Mouse (Mus musculus): Measurements from ENCODE around the gene Pax3. TPM values are rescaled to one million over a fixed set of nuclear protein-coding genes. Genes with fewer than 3 reads are reported as not detected.

The Pax3 gene
- 79.9 and 82.3 TPM in 2 replicates for polyA plus RNA-seq (2015; fragmentation: Nextera tagmentation; extraction: Ambion mirVana)

- peak within 1 kb of the TSS; percentile 74 for H3K4me3 ChIP-seq
- H3K9ac ChIP-seq = peak within 1 kb of the TSS; percentile 95
- no peaks in the 10 kb centered on the region for H3K9me3 ChIP-seq
- peaks cover 66% of the 10 kb centered on the region for H3K27me3 ChIP-seq
- ATAC-seq (ENCODE audit: insufficient number of reproducible peaks, insufficient read depth, low FRiP score, low TSS enrichment, low read depth) = peak; percentile 72; the same call in 1 of the 2 replicates
- peak within 1 kb of the TSS; percentile 98 for H3K27ac ChIP-seq
- peak within 1 kb of the TSS; percentile 84 for H3K4me2 ChIP-seq
- WGBS = under 1% methylated on average over 37 of the region's 37 CpGs
- 0 out of 2 replicates have a peak, but pooled peaks cover 4% of the 10 kb centered on the region for H3K36me3 ChIP-seq
- peaks cover 52% of the 10 kb centered on the region for H3K4me1 ChIP-seq
Observed at GRCm38 (mm10) chr1:78196751-78197311, at the start of gene Pax3. Gene Pax3 (minus strand): TSS chr1:78197134.

- 57% methylated on average over 5 of the region's 5 CpGs for WGBS
- Histone ChIP-seq H3K9ac (no peak overlapping the region), H3K27me3 (0 out of 2 replicates have a peak, but pooled peaks cover 5% of the 10 kb centered on the region)
Observed at GRCm38 (mm10) chr1:78234306-78234705, 37.4 kb upstream of the Pax3 start.

GRCm38 (mm10) chr1:78231901-78232546 lies 35.1 kb upstream of the Pax3 start:
- Histone ChIP-seq H3K4me1 (peaks cover 22% of the 10 kb centered on the region), H3K36me3 (no peaks in the 10 kb centered on the region), H3K4me3 (no peak overlapping the region), H3K9me3 (no peaks in the 10 kb centered on the region), H3K27ac (peak overlapping the region; percentile 62; the same call in 1 of the 2 replicates), H3K4me2 (peak overlapping the region; percentile 14; the same call in 1 of the 2 replicates), H3K27me3 (0 out of 2 replicates have a peak, but pooled peaks cover 5% of the 10 kb centered on the region), H3K9ac (no peak overlapping the region)
- ATAC-seq (ENCODE audit: insufficient number of reproducible peaks, insufficient read depth, low FRiP score, low TSS enrichment, low read depth) = no peak
- 31% methylated on average over 10 of the region's 10 CpGs for WGBS

More at GRCm38 (mm10) chr1:78234306-78234705, 37.4 kb upstream of the Pax3 start:
- Histone ChIP-seq H3K4me1 (peaks cover 26% of the 10 kb centered on the region), H3K4me3 (no peak overlapping the region), H3K36me3 (no peaks in the 10 kb centered on the region), H3K9me3 (no peaks in the 10 kb centered on the region), H3K27ac (no peak overlapping the region), H3K4me2 (no peak overlapping the region)
- no peak for ATAC-seq (ENCODE audit: insufficient number of reproducible peaks, insufficient read depth, low FRiP score, low TSS enrichment, low read depth)

GRCm38 (mm10) chr1:78229801-78230200 lies 32.9 kb upstream of the Pax3 start:
- H3K27ac ChIP-seq = no peak overlapping the region
- ATAC-seq (ENCODE audit: insufficient number of reproducible peaks, insufficient read depth, low FRiP score, low TSS enrichment, low read depth) = no peak
- H3K4me2 ChIP-seq = no peak overlapping the region
- H3K4me1 ChIP-seq = peaks cover 20% of the 10 kb centered on the region
- 0 out of 2 replicates have a peak, but pooled peaks cover 5% of the 10 kb centered on the region for H3K27me3 ChIP-seq
- H3K9me3 ChIP-seq = no peaks in the 10 kb centered on the region
- H3K9ac ChIP-seq = no peak overlapping the region
- no peak overlapping the region for H3K4me3 ChIP-seq
- no peaks in the 10 kb centered on the region for H3K36me3 ChIP-seq

- no peak overlapping the region for H3K9ac ChIP-seq
- WGBS = 70% methylated on average over 5 of the region's 5 CpGs
- ATAC-seq (ENCODE audit: insufficient number of reproducible peaks, insufficient read depth, low FRiP score, low TSS enrichment, low read depth) = no peak
Observed at GRCm38 (mm10) chr1:78228771-78229170, 31.8 kb upstream of the Pax3 start.

GRCm38 (mm10) chr1:78218057-78218780 lies 21.3 kb upstream of the Pax3 start:
- H3K4me1 ChIP-seq = peaks cover 30% of the 10 kb centered on the region
- ATAC-seq (ENCODE audit: insufficient number of reproducible peaks, insufficient read depth, low FRiP score, low TSS enrichment, low read depth) = no peak
- peak overlapping the region; percentile 73 for H3K4me3 ChIP-seq
- H3K4me2 ChIP-seq = peak overlapping the region; percentile 92
- H3K9me3 ChIP-seq = no peaks in the 10 kb centered on the region
- H3K9ac ChIP-seq = peak overlapping the region; percentile 86
- H3K36me3 ChIP-seq = no peaks in the 10 kb centered on the region
- H3K27me3 ChIP-seq = peaks cover 66% of the 10 kb centered on the region
- peak overlapping the region; percentile 92; the same call in 1 of the 2 replicates for H3K27ac ChIP-seq
- WGBS = 3% methylated on average over 19 of the region's 19 CpGs

More at GRCm38 (mm10) chr1:78228771-78229170, 31.8 kb upstream of the Pax3 start:
- no peak overlapping the region for H3K27ac ChIP-seq
- no peaks in the 10 kb centered on the region for H3K36me3 ChIP-seq
- no peak overlapping the region for H3K4me2 ChIP-seq
- no peak overlapping the region for H3K4me3 ChIP-seq
- H3K9me3 ChIP-seq = no peaks in the 10 kb centered on the region
- H3K4me1 ChIP-seq = peaks cover 11% of the 10 kb centered on the region
- H3K27me3 ChIP-seq = peaks cover 4% of the 10 kb centered on the region; the same call in 1 of the 2 replicates

GRCm38 (mm10) chr1:78217151-78218034 lies 20.5 kb upstream of the Pax3 start:
- Histone ChIP-seq H3K4me1 (peaks cover 30% of the 10 kb centered on the region), H3K9me3 (no peaks in the 10 kb centered on the region), H3K9ac (peak overlapping the region; percentile 86), H3K36me3 (no peaks in the 10 kb centered on the region), H3K4me3 (peak overlapping the region; percentile 73), H3K4me2 (peak overlapping the region; percentile 92), H3K27ac (peak overlapping the region; percentile 92), H3K27me3 (peaks cover 74% of the 10 kb centered on the region)
- peak; percentile 65 for ATAC-seq (ENCODE audit: insufficient number of reproducible peaks, insufficient read depth, low FRiP score, low TSS enrichment, low read depth)
- under 1% methylated on average over 70 of the region's 79 CpGs for WGBS

GRCm38 (mm10) chr1:78216509-78217141 lies 19.7 kb upstream of the Pax3 start:
- peaks cover 82% of the 10 kb centered on the region for H3K27me3 ChIP-seq
- H3K4me1 ChIP-seq = peaks cover 30% of the 10 kb centered on the region
- H3K9me3 ChIP-seq = no peaks in the 10 kb centered on the region
- H3K27ac ChIP-seq = peak overlapping the region; percentile 92
- no peak for ATAC-seq (ENCODE audit: insufficient number of reproducible peaks, insufficient read depth, low FRiP score, low TSS enrichment, low read depth)
- H3K4me3 ChIP-seq = peak overlapping the region; percentile 73
- no peaks in the 10 kb centered on the region for H3K36me3 ChIP-seq
- H3K9ac ChIP-seq = peak overlapping the region; percentile 86
- H3K4me2 ChIP-seq = peak overlapping the region; percentile 92
- under 1% methylated on average over 69 of the region's 79 CpGs for WGBS

- H3K4me3 ChIP-seq = peak overlapping the region; percentile 73
Observed at GRCm38 (mm10) chr1:78215749-78216508, 19.0 kb upstream of the Pax3 start.

GRCm38 (mm10) chr1:78211041-78211440 lies 14.1 kb upstream of the Pax3 start:
- 8% methylated on average over 5 of the region's 5 CpGs for WGBS
- no peak for ATAC-seq (ENCODE audit: insufficient number of reproducible peaks, insufficient read depth, low FRiP score, low TSS enrichment, low read depth)
- H3K27me3 ChIP-seq = peaks cover 92% of the 10 kb centered on the region
- H3K27ac ChIP-seq = no peak overlapping the region
- H3K36me3 ChIP-seq = no peaks in the 10 kb centered on the region
- no peak overlapping the region for H3K4me3 ChIP-seq
- no peak overlapping the region for H3K9ac ChIP-seq
- H3K4me2 ChIP-seq = peak overlapping the region; percentile 41
- peaks cover 13% of the 10 kb centered on the region for H3K4me1 ChIP-seq
- no peaks in the 10 kb centered on the region for H3K9me3 ChIP-seq

More at GRCm38 (mm10) chr1:78215749-78216508, 19.0 kb upstream of the Pax3 start:
- H3K36me3 ChIP-seq = no peaks in the 10 kb centered on the region
- H3K9me3 ChIP-seq = no peaks in the 10 kb centered on the region
- under 1% methylated on average over 36 of the region's 36 CpGs for WGBS
- H3K9ac ChIP-seq = peak overlapping the region; percentile 86
- peaks cover 32% of the 10 kb centered on the region for H3K4me1 ChIP-seq
- H3K27me3 ChIP-seq = peaks cover 86% of the 10 kb centered on the region
- H3K4me2 ChIP-seq = peak overlapping the region; percentile 92
- ATAC-seq (ENCODE audit: insufficient number of reproducible peaks, insufficient read depth, low FRiP score, low TSS enrichment, low read depth) = 0 out of 2 replicates have a peak, but pooled peaks have one; percentile 15
- H3K27ac ChIP-seq = peak overlapping the region; percentile 92

Data from embryonic facial prominence, embryonic 13.5 days (tissue).